49 mouse cellular contexts compared by ENCODE assay signal in the genomic region with DNA sequence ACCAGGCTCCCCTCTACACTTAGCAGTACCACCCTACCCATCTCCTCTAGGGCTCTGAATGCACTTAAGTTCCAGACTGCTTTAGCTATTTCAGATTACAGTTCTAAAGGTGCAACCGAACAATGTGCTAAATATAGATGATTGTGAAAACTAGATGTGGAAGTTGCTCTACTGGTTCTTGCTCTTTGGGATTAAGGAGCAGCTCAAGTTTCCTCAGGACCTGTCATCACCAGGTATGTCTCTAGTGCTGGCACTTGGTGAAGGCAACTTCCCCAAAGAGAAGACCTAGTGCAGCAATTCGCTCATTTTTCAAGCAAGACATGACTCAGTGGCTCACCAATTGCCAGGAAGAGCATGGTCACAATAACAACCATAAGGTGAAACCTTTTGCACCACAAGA. TPM values are rescaled to one million over a fixed set of nuclear protein-coding genes. Genes with fewer than 3 reads are reported as not detected.
"Had no signal": no experiment of that assay in that cellular context is flagged by ENCODE, and none has a peak within 500 bp of the region (broad histone marks: within the 10 kb centered on the region; RNA-seq: fewer than 3 reads in every experiment).

No protein-coding gene starts in this region.

- H3K4me2 ChIP-seq: heart, embryonic 11.5 days; heart, embryonic 12.5 days; heart, embryonic 13.5 days; heart, embryonic 15.5 days; hindbrain, embryonic 12.5 days; hindbrain, embryonic 13.5 days; hindbrain, embryonic 14.5 days; hindbrain, embryonic 15.5 days; intestine, embryonic 15.5 days; kidney, embryonic 15.5 days had no signal

- H3K9me3 ChIP-seq: heart, embryonic 10.5 days; heart, embryonic 12.5 days; heart, embryonic 13.5 days; heart, embryonic 15.5 days; hindbrain, embryonic 10.5 days; hindbrain, embryonic 12.5 days; hindbrain, embryonic 13.5 days; hindbrain, embryonic 15.5 days; intestine, embryonic 15.5 days; kidney, embryonic 15.5 days had no signal

- H3K9ac ChIP-seq: heart, embryonic 12.5 days; heart, embryonic 13.5 days; heart, embryonic 15.5 days; hindbrain, embryonic 12.5 days; hindbrain, embryonic 13.5 days; hindbrain, embryonic 14.5 days; hindbrain, embryonic 15.5 days; intestine, embryonic 15.5 days; kidney, embryonic 15.5 days had no signal

- H3K27me3 ChIP-seq: heart, embryonic 12.5 days; heart, embryonic 13.5 days; heart, embryonic 15.5 days; hindbrain, embryonic 12.5 days; hindbrain, embryonic 13.5 days; hindbrain, embryonic 15.5 days; intestine, embryonic 15.5 days; kidney, embryonic 15.5 days had no signal

- H3K27ac ChIP-seq: heart, embryonic 10.5 days; heart, embryonic 13.5 days; heart, embryonic 15.5 days; hindbrain, embryonic 10.5 days; hindbrain, embryonic 12.5 days; hindbrain, embryonic 13.5 days; hindbrain, embryonic 14.5 days; hindbrain, embryonic 15.5 days; hindbrain, postnatal 0 days; intestine, embryonic 15.5 days; kidney, embryonic 15.5 days; kidney, postnatal 0 days; layer of hippocampus, adult 2 months had no signal

- H3K4me3 ChIP-seq: heart, embryonic 10.5 days; heart, embryonic 12.5 days; heart, embryonic 13.5 days; heart, embryonic 15.5 days; hindbrain, embryonic 10.5 days; hindbrain, embryonic 12.5 days; hindbrain, embryonic 13.5 days; hindbrain, embryonic 15.5 days; intestine, embryonic 15.5 days; kidney, embryonic 15.5 days; layer of hippocampus, adult 2 months had no signal

- ATAC-seq: hindbrain, embryonic 16.5 days; hindbrain, postnatal 0 days; inflammation-experienced regulatory T-cells, adult 6 months; intestine, embryonic 15.5 days; intestine, embryonic 16.5 days; intestine, postnatal 0 days had no signal

- H3K4me1 ChIP-seq: heart, embryonic 10.5 days; heart, embryonic 12.5 days; heart, embryonic 13.5 days; heart, embryonic 15.5 days; hindbrain, embryonic 10.5 days; hindbrain, embryonic 12.5 days; hindbrain, embryonic 13.5 days; hindbrain, embryonic 15.5 days; intestine, embryonic 15.5 days; kidney, embryonic 15.5 days had no signal

- DNase-seq: heart, postnatal 10 days; heart, postnatal 14 days; heart, postnatal 36 days; heart, postnatal 4 days; kidney, adult 11 months; kidney, adult 18-20 months; kidney, adult 2 months; kidney, adult 8-10 months; kidney, adult 9 months; kidney, postnatal 10 days; kidney, postnatal 14 days; kidney, postnatal 25 days; kidney, postnatal 36 days; kidney, postnatal 4 days; layer of hippocampus, adult 9-11 months; layer of hippocampus, postnatal 36 days had no signal

- H3K36me3 ChIP-seq: heart, embryonic 10.5 days; heart, embryonic 12.5 days; heart, embryonic 13.5 days; heart, embryonic 15.5 days; hindbrain, embryonic 10.5 days; hindbrain, embryonic 12.5 days; hindbrain, embryonic 13.5 days; hindbrain, embryonic 15.5 days; intestine, embryonic 15.5 days; kidney, embryonic 15.5 days had no signal

RNA-seq across cellular contexts. Expression of gene Tmem207, which starts 45.3 kb away (rescaled TPM):
- total RNA-seq: heart, postnatal 10 days; heart, postnatal 14 days; heart, postnatal 25 days; heart, postnatal 36 days; heart, postnatal 4 days; hematopoietic stem cell, adult 5-6 weeks; hindbrain, postnatal 0 days; layer of hippocampus, adult 18-20 months; layer of hippocampus, adult 2 months; layer of hippocampus, adult 8-10 months; layer of hippocampus, postnatal 10 days; layer of hippocampus, postnatal 14 days; layer of hippocampus, postnatal 25 days; layer of hippocampus, postnatal 36 days had no signal
- polyA plus RNA-seq: heart, embryonic 10.5 days; heart, embryonic 11.5 days; heart, embryonic 12.5 days; heart, embryonic 13.5 days; heart, embryonic 14.5 days; heart, embryonic 15.5 days; heart, embryonic 16.5 days; heart, postnatal 0 days; hindbrain, embryonic 11.5 days; hindbrain, embryonic 12.5 days; hindbrain, embryonic 16.5 days; hindbrain, postnatal 0 days; inflammation-experienced regulatory T-cells, adult 6 months; intestine, embryonic 14.5 days; intestine, embryonic 15.5 days; intestine, embryonic 16.5 days; intestine, postnatal 0 days; kidney, embryonic 14.5 days; kidney, embryonic 15.5 days; large intestine, adult 2 months had no signal
